Mouse (Mus musculus): ENCODE data around the gene Nemp2. TPM values are rescaled to one million over a fixed set of nuclear protein-coding genes. Genes with fewer than 3 reads are reported as not detected.
A peak's percentile ranks its signal among the peaks of the same experiment; 100 is the strongest.

The Nemp2 gene
- polyA plus RNA-seq (2012; rRNA removed): 26.8 and 27.2 TPM in 2 replicates

DNA sequence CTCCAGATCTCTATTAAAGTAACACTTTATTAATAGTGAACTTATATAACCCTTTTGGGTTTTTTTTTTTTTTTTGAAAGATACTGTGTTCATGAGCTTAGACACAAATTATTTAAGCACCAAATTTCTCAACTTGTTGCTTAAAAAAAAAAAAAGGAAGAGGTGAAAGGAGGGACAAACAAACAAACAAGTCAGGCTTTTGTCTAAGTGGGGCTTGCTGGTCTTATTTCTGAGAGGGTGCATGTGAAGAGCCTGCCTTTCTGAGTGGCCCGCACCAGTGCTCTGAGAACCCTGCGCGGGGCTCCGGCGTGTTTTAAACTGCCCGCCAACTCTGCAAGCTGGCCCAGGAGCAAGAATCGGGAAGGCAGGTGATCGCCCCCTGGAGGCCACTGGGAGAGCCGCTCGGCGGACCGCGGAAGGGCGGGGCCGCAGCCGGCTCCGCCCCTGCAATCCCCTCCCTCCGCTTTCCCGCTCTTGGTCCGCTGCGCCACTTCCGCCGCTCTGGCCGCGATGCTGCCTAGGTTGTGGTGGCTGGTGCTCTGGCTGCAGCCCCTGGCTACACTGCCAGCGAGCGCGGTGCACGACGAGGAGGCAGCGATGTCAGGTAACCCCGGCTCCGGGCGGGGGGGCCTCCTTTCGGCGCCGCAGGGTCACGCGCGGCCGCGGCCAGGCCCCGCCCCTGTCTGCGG, at the start of gene Nemp2:
Gene Nemp2 (plus strand): TSS at position 456 of the 689 bp plus-strand sequence.
- H3K36me3 ChIP-seq (ENCODE audit: control insufficient read depth, insufficient read depth, low read length): no peaks in the 10 kb centered on the region
- H3K4me1 ChIP-seq (ENCODE audit: control insufficient read depth, insufficient read depth, low read length): no peaks in the 10 kb centered on the region; the same call in 1 of the 2 replicates
- H3K4me3 ChIP-seq (ENCODE audit: control insufficient read depth, low read depth, low read length): peak within 1 kb of the TSS; percentile 95
- H3K27ac ChIP-seq (ENCODE audit: control insufficient read depth, insufficient read depth, low read depth, low read length): peak within 1 kb of the TSS; percentile 61; the same call in 1 of the 2 replicates
- no peaks in the 10 kb centered on the region for H3K27me3 ChIP-seq (ENCODE audit: control insufficient read depth, insufficient read depth, low read length)
- TF ChIP-seq POLR2A (IDR thresholded peaks at IDR 0.05; ENCODE audit: control insufficient read depth, low read depth, low read length): no peak
- peak; percentile 72 for TF ChIP-seq CTCF (IDR thresholded peaks at IDR 0.05; ENCODE audit: control insufficient read depth, insufficient read depth, insufficient replicate concordance, low read depth, low read length)

- H3K36me3 ChIP-seq (ENCODE audit: control insufficient read depth, insufficient read depth, low read length): no peaks in the 10 kb centered on the region
- no peaks in the 10 kb centered on the region for H3K27me3 ChIP-seq (ENCODE audit: control insufficient read depth, insufficient read depth, low read length)
- H3K4me3 ChIP-seq (ENCODE audit: control insufficient read depth, low read depth, low read length): no peak overlapping the region
- no peaks in the 10 kb centered on the region; the same call in 1 of the 2 replicates for H3K4me1 ChIP-seq (ENCODE audit: control insufficient read depth, insufficient read depth, low read length)
- TF ChIP-seq POLR2A (IDR thresholded peaks at IDR 0.05; ENCODE audit: control insufficient read depth, low read depth, low read length): no peak
- TF ChIP-seq CTCF (IDR thresholded peaks at IDR 0.05; ENCODE audit: control insufficient read depth, insufficient read depth, insufficient replicate concordance, low read depth, low read length): no peak
- no peak overlapping the region for H3K27ac ChIP-seq (ENCODE audit: control insufficient read depth, insufficient read depth, low read depth, low read length)
Measured at GRCm38 (mm10) chr1:52581744-52582143, 48.8 kb upstream of the Nemp2 start.

DNA sequence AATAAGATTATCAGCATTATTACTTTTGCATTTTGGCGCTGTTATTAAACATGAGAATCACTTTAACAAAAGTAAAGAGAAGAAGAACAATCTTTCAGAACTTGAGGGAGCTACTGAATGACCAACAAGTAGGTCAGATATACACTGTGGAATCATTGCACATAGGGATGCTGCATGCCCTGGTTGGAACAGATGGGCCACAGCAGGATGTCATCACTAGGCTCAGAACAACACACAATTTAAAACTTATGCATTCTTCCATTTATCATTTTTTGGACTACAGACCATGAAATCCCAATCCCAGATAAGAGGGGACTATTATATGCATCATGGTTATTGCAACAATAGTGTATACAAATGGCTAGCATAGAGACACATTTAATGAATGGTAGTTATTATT, 47.6 kb upstream of the Nemp2 start:
- Histone ChIP-seq H3K27ac (ENCODE audit: control insufficient read depth, insufficient read depth, low read depth, low read length) (no peak overlapping the region), H3K4me1 (ENCODE audit: control insufficient read depth, insufficient read depth, low read length) (no peaks in the 10 kb centered on the region; the same call in 1 of the 2 replicates), H3K27me3 (ENCODE audit: control insufficient read depth, insufficient read depth, low read length) (no peaks in the 10 kb centered on the region), H3K36me3 (ENCODE audit: control insufficient read depth, insufficient read depth, low read length) (no peaks in the 10 kb centered on the region), H3K4me3 (ENCODE audit: control insufficient read depth, low read depth, low read length) (no peak overlapping the region)
- TF ChIP-seq CTCF (IDR thresholded peaks at IDR 0.05; ENCODE audit: control insufficient read depth, insufficient read depth, insufficient replicate concordance, low read depth, low read length): no peak
- no peak for TF ChIP-seq POLR2A (IDR thresholded peaks at IDR 0.05; ENCODE audit: control insufficient read depth, low read depth, low read length)

DNA sequence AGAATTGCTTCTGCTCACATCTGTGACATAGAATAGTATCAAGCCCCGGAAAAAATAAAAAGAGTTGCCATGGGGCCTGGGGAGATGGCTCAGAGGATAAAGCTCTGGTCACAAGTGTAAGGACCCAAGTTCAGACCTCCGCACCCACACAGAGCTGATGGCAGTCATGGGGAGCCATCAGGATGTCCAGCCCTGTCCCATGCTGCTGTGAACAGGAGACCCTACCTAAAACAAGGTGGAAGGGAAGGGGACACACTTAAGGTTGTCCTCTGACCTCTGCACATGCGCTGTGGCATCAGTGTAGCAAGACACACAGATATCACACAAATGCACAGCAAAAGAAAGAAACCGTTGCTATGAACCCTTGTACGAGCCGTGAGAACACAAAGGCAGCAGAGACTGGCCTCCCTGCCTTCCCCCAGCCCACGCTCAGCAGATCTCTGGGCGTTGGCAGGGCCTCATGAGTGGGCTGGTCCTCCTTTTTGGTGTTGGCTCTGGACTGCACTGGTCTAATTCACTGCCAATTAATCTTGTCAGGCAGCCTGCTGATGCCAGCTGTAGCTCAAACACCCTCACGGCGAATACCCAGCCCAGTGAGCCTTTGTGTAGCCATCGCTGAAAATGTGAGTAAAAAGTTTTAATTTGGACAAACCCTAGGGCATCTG, 33.4 kb upstream of the Nemp2 start:
- no peaks in the 10 kb centered on the region for H3K27me3 ChIP-seq (ENCODE audit: control insufficient read depth, insufficient read depth, low read length)
- H3K36me3 ChIP-seq (ENCODE audit: control insufficient read depth, insufficient read depth, low read length): no peaks in the 10 kb centered on the region
- H3K4me3 ChIP-seq (ENCODE audit: control insufficient read depth, low read depth, low read length): no peak overlapping the region
- no peak overlapping the region for H3K27ac ChIP-seq (ENCODE audit: control insufficient read depth, insufficient read depth, low read depth, low read length)
- peaks cover 2% of the 10 kb centered on the region for H3K4me1 ChIP-seq (ENCODE audit: control insufficient read depth, insufficient read depth, low read length)
- TF ChIP-seq POLR2A (IDR thresholded peaks at IDR 0.05; ENCODE audit: control insufficient read depth, low read depth, low read length) (no peak), CTCF (IDR thresholded peaks at IDR 0.05; ENCODE audit: control insufficient read depth, insufficient read depth, insufficient replicate concordance, low read depth, low read length) (no peak)

DNA sequence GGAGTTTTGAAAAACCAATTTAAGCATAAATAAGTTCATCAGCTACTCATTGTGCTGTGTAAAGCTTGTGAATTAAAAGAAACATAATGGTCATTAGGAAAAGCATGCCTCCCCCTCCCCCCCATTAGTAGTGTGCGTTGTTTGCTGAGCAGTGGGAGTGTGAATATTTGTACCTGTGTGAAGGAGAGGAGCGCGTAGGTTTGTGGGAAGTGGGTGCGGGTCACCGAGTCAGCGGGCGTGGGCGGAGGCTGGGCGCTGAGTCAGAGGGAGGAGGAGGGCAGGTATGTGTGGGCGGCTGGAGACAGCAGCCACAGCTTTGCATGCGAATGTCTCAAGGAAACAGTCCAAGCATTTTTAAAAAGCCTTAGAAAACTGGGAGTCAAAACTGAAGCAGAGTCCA, 32.7 kb upstream of the Nemp2 start:
- no peak overlapping the region for H3K27ac ChIP-seq (ENCODE audit: control insufficient read depth, insufficient read depth, low read depth, low read length)
- no peaks in the 10 kb centered on the region for H3K27me3 ChIP-seq (ENCODE audit: control insufficient read depth, insufficient read depth, low read length)
- no peaks in the 10 kb centered on the region for H3K36me3 ChIP-seq (ENCODE audit: control insufficient read depth, insufficient read depth, low read length)
- peaks cover 2% of the 10 kb centered on the region for H3K4me1 ChIP-seq (ENCODE audit: control insufficient read depth, insufficient read depth, low read length)
- no peak for TF ChIP-seq POLR2A (IDR thresholded peaks at IDR 0.05; ENCODE audit: control insufficient read depth, low read depth, low read length)
- TF ChIP-seq CTCF (IDR thresholded peaks at IDR 0.05; ENCODE audit: control insufficient read depth, insufficient read depth, insufficient replicate concordance, low read depth, low read length): no peak
- peak overlapping the region; percentile 17 for H3K4me3 ChIP-seq (ENCODE audit: control insufficient read depth, low read depth, low read length)

DNA sequence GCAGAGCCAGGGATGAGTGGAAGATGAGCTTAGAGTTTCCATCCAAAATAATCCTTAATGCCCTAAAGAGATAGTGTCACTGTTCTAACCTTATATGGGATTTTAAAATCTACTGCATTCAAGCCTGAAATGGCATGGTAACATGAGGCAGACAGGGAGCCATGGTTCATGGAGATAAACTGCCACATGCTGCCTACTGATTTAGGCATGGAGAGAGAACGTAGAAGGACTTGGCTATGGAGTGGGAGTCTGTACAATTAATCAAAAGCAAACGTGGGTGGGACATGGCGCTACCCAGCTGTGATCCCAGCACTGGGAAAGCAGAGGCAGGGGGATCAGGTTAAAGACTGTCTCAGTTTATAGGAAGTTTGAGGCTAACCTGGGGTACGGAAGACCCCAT, 32.1 kb upstream of the Nemp2 start:
- H3K4me3 ChIP-seq (ENCODE audit: control insufficient read depth, low read depth, low read length): no peak overlapping the region

DNA sequence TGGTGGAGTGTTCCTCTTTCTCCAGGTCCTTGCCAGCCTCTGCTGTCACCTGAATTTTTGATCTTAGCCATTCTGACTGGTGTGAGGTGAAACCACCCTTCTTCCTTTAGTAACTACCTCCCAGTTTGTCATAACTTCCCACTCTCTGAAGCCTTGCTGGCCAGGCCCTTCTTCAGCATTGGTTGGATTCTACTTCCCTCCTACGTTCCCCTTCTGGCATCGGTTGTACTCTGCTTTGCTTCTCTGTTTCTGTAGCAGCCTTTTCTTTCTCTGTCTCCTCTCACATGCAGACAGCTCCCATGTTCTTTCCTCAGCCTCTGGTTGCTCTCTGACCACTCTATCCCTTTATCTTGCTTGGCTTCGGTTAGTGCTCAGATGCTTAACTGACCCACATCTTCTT, 29.0 kb upstream of the Nemp2 start:
- H3K36me3 ChIP-seq (ENCODE audit: control insufficient read depth, insufficient read depth, low read length): no peaks in the 10 kb centered on the region
- H3K4me1 ChIP-seq (ENCODE audit: control insufficient read depth, insufficient read depth, low read length): peaks cover 2% of the 10 kb centered on the region
- no peak for TF ChIP-seq CTCF (IDR thresholded peaks at IDR 0.05; ENCODE audit: control insufficient read depth, insufficient read depth, insufficient replicate concordance, low read depth, low read length)
- no peak for TF ChIP-seq POLR2A (IDR thresholded peaks at IDR 0.05; ENCODE audit: control insufficient read depth, low read depth, low read length)
- no peak overlapping the region for H3K27ac ChIP-seq (ENCODE audit: control insufficient read depth, insufficient read depth, low read depth, low read length)
- H3K27me3 ChIP-seq (ENCODE audit: control insufficient read depth, insufficient read depth, low read length): no peaks in the 10 kb centered on the region
- H3K4me3 ChIP-seq (ENCODE audit: control insufficient read depth, low read depth, low read length): no peak overlapping the region

More for the DNA sequence above, 32.1 kb upstream of the Nemp2 start:
- Histone ChIP-seq H3K27ac (ENCODE audit: control insufficient read depth, insufficient read depth, low read depth, low read length) (no peak overlapping the region), H3K27me3 (ENCODE audit: control insufficient read depth, insufficient read depth, low read length) (no peaks in the 10 kb centered on the region), H3K4me1 (ENCODE audit: control insufficient read depth, insufficient read depth, low read length) (peaks cover 2% of the 10 kb centered on the region), H3K36me3 (ENCODE audit: control insufficient read depth, insufficient read depth, low read length) (no peaks in the 10 kb centered on the region)
- TF ChIP-seq POLR2A (IDR thresholded peaks at IDR 0.05; ENCODE audit: control insufficient read depth, low read depth, low read length) (no peak), CTCF (IDR thresholded peaks at IDR 0.05; ENCODE audit: control insufficient read depth, insufficient read depth, insufficient replicate concordance, low read depth, low read length) (no peak)

Measured in testis, adult 2 months (tissue).